Mouse (Mus musculus): Measurements from ENCODE around the gene Tada1.
A peak's percentile ranks its signal among the peaks of the same experiment; 100 is the strongest.

The Tada1 gene

GRCm38 (mm10) chr1:166384614-166385013 is 5.7 kb downstream of the Tada1 start:
- DNase-seq (ENCODE audit: low read depth, low spot score), result no peak

- no peak for DNase-seq (ENCODE audit: low read depth, low spot score)
Measured at GRCm38 (mm10) chr1:166385431-166385830, 6.5 kb downstream of the Tada1 start.

- DNase-seq (ENCODE audit: low read depth, low spot score), result no peak
Measured at GRCm38 (mm10) chr1:166388511-166388910, 9.6 kb downstream of the Tada1 start.

- DNase-seq (ENCODE audit: low read depth, low spot score), result no peak
Measured at GRCm38 (mm10) chr1:166389406-166390125, 10.7 kb downstream of the Tada1 start.

GRCm38 (mm10) chr1:166391671-166392070 is 12.8 kb downstream of the Tada1 start:
- DNase-seq (ENCODE audit: low read depth, low spot score), result no peak

GRCm38 (mm10) chr1:166394770-166395169 is 15.9 kb downstream of the Tada1 start:
- DNase-seq (ENCODE audit: low read depth, low spot score), result no peak

GRCm38 (mm10) chr1:166395661-166396060 is 16.8 kb downstream of the Tada1 start:
- DNase-seq (ENCODE audit: low read depth, low spot score), result no peak

- no peak for DNase-seq (ENCODE audit: low read depth, low spot score)
Measured at GRCm38 (mm10) chr1:166396381-166396780, 17.5 kb downstream of the Tada1 start.

GRCm38 (mm10) chr1:166401455-166401854 is 22.6 kb downstream of the Tada1 start:
- DNase-seq (ENCODE audit: low read depth, low spot score), result no peak

- no peak for DNase-seq (ENCODE audit: low read depth, low spot score)
Measured at GRCm38 (mm10) chr1:166402003-166402402, 23.1 kb downstream of the Tada1 start.

- DNase-seq (ENCODE audit: low read depth, low spot score), result no peak
Measured at GRCm38 (mm10) chr1:166403846-166404245, 24.9 kb downstream of the Tada1 start.

GRCm38 (mm10) chr1:166409177-166409700 is 30.3 kb downstream of the Tada1 start:
- no peak for DNase-seq (ENCODE audit: low read depth, low spot score)

GRCm38 (mm10) chr1:166409701-166410220 is 30.9 kb downstream of the Tada1 start, which contains the start of gene Pogk:
Pogk (minus strand) TSS chr1:166409863.
- DNase-seq (ENCODE audit: low read depth, low spot score), result peak; percentile 92

- no peak for DNase-seq (ENCODE audit: low read depth, low spot score)
Measured at GRCm38 (mm10) chr1:166411541-166411940, 32.6 kb downstream of the Tada1 start.

- DNase-seq (ENCODE audit: low read depth, low spot score), result no peak
Measured at GRCm38 (mm10) chr1:166412266-166412665, 33.4 kb downstream of the Tada1 start.

- peak; percentile 34 for DNase-seq (ENCODE audit: low read depth, low spot score)
Measured at GRCm38 (mm10) chr1:166429053-166429452, 50.2 kb downstream of the Tada1 start.

- no peak for DNase-seq (ENCODE audit: low read depth, low spot score)
Measured at GRCm38 (mm10) chr1:166429809-166430431, 51.0 kb downstream of the Tada1 start.

- DNase-seq (ENCODE audit: low read depth, low spot score), result no peak
Measured at GRCm38 (mm10) chr1:166439426-166439825, 60.5 kb downstream of the Tada1 start.

GRCm38 (mm10) chr1:166441992-166442391 is 63.1 kb downstream of the Tada1 start:
- DNase-seq (ENCODE audit: low read depth, low spot score), result no peak
